Mouse (Mus musculus) adrenal gland, adult (tissue): ENCODE data around the gene Gm5662.
A peak's percentile ranks its signal among the peaks of the same experiment; 100 is the strongest.
"Not testable (repeated sequence)": the region's sequence is repeated elsewhere in the genome, so short reads cannot be mapped to it uniquely, and the experiment has no call there.

Experiments used
- DNase-seq, 2 experiments: peaks; one replicate each; pipeline ENCODE4 v3.0.0; 2022 to 2023; ENCODE audit warnings: low spot score in 1 of 2; ENCODE audit not compliant: inconsistent age in 2 of 2

Gene Gm5662

DNA sequence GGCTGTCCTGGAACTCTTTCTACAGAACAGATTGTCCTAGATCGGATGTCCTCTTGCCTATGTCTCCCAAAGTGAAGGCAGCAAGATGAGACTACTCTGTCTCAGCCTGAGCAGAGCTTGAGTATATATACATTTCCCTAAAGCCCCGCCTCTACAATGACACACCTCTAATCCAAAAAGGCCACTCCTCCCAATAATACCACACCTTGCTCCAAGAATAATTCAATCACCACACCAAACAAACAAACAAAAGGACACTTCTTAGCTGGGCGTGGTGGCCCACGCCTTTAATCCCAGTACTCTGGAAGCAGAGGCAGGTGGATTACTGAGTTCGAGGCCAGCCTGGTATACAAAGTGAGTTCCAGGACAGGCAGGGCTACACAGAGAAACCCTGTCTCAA lies at the start of gene Gm5662:
Gene Gm5662 (minus strand): TSS at position 101 of the 400 bp plus-strand sequence.
- DNase-seq, result not testable (repeated sequence)

DNA sequence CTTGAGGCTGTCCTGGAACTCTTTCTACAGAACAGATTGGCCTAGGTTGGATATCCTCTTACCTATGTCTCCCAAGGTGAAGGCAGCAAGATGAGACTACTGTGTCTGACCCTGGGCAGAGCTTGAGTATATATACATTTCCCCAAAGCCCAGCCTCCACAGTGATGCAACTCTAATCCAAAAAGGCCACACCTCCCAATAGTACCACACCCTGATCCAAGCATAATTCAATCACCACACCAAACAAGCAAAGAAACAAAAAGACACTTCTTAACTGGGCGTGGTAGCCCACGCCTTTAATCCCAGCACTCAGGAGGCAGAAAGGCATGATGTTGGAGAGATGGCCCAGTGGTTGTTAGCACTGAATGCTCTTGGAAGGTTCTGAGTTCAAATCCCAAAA lies 49.6 kb upstream of the Gm5662 start, which contains the start of gene Gm5039:
Gene Gm5039 (minus strand): TSS at position 101 of the 400 bp plus-strand sequence.
- not testable (repeated sequence) for DNase-seq

DNA sequence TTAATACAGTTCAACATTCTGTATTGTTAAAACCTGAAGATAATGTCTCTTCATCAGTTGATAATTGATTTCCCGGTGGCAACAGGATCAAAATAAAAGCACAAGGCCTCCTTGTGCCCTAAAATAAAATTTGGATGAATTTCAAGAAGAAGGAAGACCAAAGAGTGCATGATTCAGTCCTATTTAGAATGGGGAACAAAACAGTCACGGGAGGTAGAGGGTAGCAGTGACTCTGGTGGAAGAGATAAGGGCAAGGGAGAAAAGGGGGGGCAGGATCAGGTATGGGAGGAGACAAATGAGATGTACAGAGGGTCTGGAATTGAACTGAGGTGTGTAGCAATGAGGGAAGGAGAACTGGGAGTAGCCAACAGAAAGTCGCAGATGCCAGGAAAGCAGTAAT lies 40.3 kb upstream of the Gm5662 start:
- DNase-seq, result no peak

DNA sequence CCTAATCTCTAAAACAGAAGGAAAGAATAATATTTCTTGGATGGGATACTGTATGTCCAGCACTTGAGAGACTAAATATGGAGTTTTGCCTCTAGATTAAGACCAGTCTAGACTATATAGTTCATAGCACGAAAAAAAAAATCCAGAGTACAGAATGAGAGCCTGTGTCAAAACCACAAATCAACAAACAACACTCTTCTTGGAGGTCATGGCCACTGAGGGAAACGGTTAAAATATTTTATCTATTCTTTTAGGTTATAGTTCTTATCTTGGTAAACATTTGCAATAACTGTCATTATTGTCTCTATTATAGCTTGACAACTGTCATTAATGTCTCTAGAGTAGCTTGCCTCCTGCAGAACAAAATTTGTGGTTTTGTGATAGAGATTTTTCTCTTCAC lies 22.9 kb upstream of the Gm5662 start:
- DNase-seq, result not testable (repeated sequence)

DNA sequence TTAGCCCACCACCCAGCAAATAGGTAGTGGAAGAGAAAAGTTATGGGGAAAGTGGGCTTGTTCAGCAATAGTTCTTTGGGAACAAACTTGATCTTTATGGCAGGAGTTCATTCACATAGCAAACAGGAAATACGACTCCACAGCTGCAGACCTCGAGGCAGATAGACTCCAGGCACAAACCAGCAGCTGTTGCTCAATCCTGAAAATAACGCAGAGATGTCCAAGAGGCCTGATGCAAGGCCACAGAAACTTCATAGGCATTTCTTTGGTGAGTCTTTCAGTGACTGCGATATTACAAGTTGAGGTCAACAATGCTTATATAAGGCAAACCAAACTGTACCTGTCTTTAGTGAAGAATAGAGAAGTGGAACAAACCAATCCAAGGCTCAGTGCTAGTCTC lies 18.8 kb upstream of the Gm5662 start:
- not testable (repeated sequence) for DNase-seq

DNA sequence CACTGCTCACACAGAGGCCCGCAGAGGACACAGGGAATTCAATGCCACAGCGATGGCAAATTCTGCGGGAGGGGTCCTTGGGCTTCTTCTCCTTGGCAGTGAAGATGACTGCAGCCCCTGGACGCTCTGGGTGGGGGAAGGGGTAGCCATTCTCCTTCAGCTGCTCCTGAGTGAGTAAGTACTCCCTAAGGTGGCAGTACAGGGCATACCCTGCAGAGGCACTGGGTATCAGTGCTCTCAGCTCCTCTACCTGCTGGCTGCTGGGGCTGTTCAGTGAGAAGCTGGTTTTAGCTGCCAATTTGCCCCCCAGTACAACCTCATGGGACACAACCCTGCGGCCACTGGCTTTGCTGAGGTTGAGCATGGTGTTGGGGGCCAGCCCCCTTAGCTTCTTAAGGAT lies 10.9 kb upstream of the Gm5662 start:
- DNase-seq, result not testable (repeated sequence)

DNA sequence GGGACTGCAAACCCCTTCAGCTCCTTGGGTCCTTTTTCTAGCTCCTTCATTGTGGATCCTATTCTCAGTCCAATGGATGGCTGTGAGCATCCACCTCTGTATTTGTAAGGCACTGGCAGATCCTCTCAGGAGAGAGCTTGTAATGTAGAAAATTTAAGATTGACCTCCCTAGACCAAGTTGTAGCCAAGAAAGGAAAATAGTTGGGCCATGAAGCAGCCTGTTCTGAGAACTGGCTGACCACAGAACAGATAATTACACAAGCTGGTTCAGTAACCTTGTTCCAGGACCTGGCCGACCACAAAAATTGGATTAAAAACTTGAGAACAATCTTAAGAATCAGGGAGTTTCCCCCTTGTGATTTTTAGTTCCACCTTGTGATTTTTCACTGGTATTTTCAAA lies 17.1 kb downstream of the Gm5662 start:
- DNase-seq, result peak in 1 of 2 experiments; percentile 12

DNA sequence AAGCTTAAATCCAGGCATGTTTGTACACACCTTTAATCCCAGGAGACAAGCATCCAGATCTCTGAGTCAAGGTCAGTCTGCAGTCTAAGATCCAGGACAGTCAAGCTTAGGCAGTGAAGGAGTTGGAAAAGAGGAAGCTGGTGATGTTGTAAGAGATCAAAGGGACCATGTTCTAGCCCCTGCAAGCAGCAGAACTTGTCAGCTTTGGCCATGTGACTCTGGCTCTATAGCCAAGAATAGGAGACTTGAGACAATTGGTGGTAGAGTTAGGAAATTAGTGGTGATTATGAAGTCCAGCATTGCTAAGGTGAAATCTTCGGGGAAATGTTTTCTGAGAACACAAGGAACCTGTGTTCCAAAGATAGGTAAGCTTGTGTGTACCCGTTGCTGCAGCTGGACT lies 18.4 kb downstream of the Gm5662 start:
- peak in 1 of 2 experiments; percentile 25 for DNase-seq

DNA sequence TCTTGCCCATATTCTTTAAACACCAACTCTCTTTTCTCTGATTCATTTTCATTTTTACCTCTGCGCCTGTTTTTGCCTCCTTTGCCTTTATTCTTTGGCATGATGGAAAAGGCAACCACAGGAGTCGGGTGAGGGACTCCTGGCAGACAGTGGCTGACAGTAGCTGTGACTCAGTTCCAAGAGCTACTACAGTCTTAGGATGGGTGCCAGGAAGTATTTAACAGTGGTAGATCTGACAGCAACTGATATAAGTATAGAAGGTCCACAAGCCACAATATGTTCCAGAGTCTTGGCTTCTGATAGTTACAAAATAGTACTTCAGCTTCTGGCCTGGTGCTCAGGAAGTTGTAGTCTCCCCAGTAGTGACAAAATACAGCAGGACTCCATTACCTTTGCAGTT lies 24.3 kb downstream of the Gm5662 start, which contains the start of gene Gm8332:
Gene Gm8332 (minus strand): TSS at position 101 of the 400 bp plus-strand sequence.
- not testable (repeated sequence) for DNase-seq

DNA sequence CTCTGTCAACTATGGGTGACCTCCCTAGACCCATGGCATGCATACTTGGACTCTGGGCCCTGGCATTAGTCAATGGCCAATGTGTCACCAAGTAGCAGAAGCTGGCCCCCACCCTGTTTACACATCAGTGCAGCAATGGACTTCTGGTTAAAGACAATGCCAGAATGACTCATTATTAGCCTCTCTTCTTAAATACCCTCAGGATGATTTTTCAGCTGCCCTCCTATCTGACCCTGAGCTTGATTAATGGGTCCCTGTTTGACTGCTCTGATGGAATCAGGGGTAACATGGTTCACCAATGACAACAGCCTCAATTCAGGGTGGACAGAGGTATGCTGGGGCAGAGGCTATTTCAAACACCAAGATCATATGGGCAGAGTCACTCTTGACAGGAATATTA lies 28.5 kb downstream of the Gm5662 start:
- DNase-seq, result peak in 1 of 2 experiments; percentile 19

DNA sequence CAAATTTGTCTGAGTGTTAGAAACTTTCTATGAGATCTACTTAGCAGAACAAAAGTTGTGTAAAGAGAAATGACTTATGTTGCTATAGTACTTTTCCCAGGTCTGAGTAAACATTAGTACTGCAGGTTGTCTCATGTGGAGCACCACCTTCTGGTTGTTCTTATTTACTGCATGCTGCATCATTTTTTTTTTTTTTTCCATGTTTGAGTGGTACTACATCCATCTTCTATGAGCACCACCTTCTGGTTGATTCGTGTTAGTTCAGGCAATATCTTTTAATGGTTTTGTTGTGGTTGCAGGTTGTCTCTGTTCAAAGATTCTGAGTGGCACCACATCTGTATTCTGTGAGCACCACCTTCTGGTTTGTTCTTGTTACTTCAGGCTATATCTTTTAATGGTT lies 31.4 kb downstream of the Gm5662 start:
- DNase-seq, result not testable (repeated sequence)
